Mouse (Mus musculus) spleen, adult 18-20 months (tissue): ENCODE data around the gene Cdv3.
A peak's percentile ranks its signal among the peaks of the same experiment; 100 is the strongest.
"Not testable (repeated sequence)": the region's sequence is repeated elsewhere in the genome, so short reads cannot be mapped to it uniquely, and the experiment has no call there.

ENCODE experiments used
- DNase-seq, 2 experiments: peaks; one replicate each; pipeline ENCODE4 v3.0.0; 2022; ENCODE audit warnings: mixed read lengths in 2 of 2

The Cdv3 gene

DNA sequence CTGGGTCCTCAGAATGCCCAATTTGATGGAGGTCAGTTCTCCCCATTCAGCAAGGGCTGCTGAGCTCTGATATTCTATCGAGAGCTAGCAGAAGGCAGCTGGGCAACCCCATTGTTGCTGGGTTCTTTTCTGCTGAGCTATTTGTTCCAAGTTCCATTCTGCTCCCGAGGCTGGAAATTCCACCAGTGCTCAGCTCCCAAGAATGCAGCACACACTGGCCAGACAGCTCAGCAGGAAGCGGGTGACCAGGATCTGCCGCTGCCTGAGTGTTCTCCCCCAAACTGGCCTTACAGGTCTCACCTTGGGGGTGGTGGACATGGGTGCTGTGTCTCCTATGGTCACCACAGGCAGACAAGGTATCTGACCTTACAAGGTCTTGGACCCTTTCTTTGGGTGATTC, 4.3 kb upstream of the Cdv3 start:
- no peak for DNase-seq

DNA sequence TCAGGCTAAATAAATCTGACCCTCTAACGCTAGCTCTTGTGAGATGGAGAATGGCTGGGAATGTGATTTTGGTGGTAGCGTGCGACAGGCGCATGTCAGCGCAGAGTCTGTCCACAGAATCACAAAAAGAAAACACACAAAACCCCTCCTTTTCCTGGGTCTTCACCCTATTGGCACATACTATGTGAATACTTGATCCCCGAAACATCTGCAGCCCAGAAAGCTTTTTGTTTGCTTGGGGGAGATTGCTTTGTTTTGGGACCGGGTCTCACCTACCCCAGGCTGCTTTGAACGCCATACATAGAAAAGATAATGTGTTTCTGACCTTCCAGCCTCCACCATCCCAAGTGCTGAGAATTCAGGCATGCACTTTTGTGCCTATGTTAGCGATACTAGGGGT, 716 bp upstream of the Cdv3 start:
- DNase-seq = no peak

DNA sequence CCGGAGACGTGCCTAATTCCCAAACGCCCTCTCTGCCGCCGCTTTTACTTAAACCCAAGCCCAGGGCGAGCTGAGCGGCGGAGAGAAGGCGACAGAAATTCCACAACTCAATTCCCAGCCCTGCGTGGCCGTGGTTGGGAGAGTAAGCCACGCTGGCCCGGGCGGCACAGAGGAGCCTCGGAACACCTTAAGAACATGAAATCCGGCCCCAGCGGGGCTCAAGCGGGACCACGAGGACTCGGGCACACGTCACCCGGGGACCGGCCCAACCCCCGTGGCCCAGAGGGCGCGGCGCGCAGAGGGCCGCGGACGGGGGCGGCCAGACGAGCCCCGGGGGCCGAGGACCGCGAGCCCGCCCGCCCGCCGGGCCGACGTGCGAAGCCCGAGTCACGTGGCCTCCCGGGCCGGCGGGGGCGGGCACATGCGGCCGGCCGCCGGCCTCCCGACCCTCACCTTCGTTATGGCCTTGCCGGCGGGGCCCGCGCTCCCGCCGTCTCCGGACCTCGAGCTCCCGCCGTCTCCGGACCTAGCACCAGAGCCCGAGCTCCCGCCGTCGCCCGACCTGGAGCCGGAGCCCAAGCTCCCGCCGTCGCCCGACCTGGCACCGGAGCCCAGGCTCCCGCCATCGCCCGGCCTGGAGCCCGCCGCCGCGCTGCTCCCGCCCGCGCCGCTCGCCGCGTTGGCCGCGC, 895 bp downstream of the Cdv3 start:
- DNase-seq = peak; percentile 62 to 71

DNA sequence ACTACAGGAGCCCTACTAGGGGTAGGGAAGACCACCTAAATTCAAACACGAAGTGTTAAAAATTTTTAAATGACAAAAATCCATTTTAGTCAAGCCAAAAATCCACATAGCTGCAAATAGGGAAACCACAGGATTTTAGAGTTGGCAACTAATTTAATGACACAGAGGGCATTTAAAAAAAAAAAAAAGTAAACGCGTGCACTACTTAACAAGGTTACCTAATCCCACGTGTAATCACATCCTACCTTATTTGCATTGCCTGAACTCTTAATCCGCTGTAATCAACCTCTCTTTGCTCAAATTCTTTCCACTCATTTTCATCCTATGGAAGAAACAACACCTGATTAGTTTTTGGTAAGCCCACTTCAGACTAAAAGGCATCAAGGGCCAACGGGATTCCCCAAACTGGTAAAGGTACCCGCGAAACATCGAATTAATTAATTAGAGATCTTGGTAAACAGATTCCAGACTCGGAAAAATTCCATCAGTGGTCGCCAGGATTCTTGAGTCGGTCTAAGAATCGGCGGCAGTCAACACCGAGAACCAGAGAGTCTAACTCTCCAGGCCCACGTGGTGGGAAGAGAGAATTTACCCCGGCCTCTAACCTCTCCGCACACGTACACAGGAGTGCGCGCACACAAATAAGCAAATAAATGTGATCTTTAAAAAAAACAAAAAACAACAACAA, 1.8 kb downstream of the Cdv3 start:
- peak in 1 of 2 experiments; percentile 9 for DNase-seq

DNA sequence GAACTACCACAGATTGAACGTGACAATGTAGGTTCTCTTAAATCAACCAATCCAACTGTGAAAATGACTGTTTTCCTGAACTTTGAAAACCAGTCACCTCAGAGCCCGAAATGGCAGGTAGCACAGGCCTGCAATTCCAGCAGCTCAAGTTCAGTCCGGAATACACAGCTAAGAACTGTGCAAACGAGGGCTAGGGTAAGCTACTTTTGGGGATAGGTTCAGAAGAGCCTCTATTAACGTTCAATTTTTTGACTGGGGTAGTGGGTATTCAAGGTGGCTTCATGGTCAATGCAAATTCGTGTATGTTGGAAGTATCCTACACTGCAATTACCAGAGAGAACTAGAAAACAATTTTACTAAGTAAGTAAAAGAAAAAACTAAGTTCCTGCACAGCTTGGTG, 2.6 kb downstream of the Cdv3 start:
- DNase-seq = no peak

DNA sequence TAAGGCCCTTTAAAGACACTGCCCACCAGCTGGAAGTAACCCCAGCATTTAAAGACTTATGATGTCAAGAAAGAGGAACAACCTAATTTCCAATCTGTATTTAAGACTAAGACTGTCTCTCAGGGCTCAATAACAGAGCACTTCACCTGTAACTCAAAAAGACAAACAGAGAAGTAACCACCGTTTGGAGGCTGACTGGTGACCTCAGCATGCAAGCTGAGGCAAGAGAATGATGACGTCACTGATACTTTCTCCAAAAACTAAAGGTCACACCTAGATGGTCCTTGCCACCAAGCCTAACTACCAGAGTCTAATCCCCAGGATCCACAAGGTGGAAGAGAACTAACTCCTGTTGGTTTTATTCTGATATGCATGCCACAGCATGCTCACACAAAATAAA, 5.0 kb downstream of the Cdv3 start:
- DNase-seq = no peak

DNA sequence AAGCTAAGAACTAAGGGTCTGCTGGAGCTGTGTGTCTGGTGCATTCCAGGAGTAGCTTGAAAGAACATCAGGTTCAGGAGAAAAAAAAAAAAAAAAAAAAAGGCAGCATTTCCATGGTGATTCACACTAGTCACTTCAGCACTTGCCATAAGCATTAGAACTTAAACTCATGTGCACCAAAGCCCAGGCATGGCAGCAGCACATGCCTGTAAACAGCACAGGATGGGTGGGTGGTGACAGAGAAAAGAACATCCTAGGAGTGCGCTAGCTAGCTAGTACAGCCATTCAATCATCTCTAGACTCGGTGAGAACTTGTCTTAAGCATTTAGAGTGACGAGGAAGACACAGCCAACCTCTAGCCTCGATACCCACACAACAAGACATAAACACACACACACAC, 7.1 kb downstream of the Cdv3 start:
- DNase-seq = no peak

DNA sequence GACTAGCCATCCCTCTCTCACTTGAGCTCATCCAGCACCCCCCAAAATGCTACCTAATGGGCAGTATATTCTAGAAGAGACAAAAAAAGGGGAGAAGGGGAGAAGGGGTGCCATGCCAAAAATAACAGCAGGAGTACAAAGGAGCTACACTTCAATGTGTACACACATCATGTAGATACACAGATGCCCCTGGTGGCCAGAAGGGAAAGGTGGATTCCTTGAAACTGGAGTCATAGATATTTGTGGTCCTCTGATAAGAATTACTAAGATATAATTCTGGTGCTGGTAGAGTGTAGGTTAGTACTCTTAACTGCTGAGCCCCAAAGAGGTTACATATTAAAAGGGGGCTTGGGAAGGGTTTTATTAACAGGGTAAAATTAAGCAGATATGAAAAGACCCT, 7.7 kb downstream of the Cdv3 start:
- DNase-seq = no peak

DNA sequence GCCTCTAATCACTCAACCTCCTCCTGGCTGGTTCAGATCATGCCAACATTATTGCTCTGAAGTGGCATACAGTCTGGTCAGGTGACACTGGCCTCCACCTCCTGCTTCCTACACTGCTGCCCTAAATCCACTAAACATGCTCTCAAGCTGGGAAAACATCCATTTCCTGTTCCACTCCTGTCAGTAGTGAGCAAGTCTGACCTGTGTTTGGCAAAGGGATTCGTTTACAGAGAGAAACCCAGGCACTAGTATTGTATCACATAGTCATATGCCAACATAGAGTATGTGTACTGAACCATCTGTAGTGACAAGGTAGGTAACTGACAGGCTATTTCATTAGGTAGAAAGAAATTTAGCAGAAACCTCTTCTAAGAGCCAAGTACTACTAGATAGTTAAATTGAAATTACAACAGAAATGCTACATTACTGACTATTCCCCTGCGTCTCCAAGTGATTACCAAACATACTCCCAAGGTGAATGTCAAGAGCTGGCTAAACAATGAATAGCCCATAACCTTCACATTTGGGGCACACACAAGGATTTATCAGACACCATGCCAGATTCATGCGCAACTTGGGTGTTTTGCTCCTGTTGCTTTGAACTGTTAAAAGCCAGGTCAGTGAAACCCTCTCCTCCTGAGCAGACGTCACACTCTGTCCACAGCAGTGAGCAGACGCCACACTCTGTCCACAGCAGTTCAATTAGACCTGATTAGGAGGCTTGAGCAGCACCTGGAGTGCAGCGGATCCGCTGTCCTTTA, 12.0 kb downstream of the Cdv3 start:
- not testable (repeated sequence) for DNase-seq

DNA sequence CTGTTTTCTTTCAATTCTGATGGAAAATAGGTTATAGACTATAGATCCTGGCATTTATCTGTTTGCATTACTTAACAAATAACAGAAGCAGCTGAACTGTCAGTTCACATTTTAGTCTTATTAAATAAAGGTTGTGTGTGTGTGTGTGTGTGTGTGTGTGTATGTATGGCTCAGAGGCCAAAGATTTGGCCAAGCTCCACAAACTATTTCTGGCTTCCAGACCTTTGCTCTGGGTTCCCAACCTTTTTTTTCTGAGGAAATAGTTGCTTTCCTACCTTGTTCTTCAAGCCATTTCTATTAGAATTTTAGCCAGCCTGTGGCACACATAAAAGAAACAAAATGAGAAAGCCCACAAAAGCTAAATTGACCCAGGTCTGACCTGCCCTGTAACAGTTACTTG, 16.8 kb downstream of the Cdv3 start:
- DNase-seq = no peak

DNA sequence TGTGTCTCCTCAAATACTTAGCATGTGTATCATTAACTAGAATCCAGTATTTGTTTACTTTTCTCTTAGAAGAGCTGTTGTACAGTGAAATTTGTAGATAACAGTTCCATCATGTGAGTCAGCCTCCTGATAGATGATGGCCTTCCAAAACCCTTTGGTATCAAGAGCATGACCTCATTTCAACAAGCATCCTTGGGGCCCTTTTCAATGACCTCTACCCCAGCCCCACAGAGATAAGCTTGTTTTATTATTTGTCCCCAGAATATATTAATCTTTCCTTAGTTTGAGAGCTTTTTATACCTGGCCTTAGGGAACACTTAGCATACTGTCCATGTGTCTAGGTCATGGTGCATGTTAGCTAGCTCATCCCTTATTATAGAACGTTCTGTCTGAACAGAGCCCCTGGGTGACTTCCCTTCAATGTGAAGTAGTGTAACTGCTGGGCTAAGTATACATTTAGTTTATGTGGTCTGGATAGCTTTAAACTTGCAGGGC, 17.6 kb downstream of the Cdv3 start:
- DNase-seq = no peak

DNA sequence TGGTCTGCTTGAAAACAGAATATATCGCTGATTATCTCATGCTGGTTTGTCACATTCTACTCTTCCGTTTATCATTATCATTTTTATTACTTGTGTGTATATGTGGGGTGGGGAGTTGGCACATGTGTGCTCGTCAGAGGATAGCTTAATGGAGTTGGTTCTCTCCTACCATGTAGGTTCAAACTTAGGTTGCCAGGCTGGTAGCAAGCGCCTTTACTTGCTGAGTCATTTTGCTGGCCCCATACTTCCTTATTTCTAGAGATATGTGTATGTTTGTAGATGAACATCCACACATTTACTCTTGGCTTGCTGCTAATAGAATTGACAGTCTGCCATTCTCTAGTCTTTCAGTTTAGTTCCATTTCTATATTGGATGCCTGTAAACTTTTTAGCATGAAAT, 18.6 kb downstream of the Cdv3 start:
- DNase-seq = no peak

DNA sequence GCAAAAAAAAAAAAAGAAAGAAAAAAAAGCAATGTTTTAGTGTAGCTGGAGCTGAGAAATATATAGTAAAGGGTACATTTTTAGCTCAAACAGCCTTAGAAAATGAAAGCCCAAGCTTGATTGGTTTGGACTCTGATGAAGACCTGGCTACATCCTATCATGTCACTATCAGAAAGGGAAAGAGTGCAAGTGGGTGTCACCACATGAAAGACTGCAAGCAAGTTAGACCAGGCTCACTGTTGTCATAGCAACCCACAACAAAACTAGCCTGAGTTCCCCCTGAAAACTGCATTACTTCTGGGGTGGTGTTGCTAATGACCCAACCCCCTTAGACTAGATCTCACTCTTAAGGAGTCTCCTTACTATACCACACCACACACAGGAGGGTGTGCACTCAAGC, 28.7 kb downstream of the Cdv3 start:
- DNase-seq = no peak

DNA sequence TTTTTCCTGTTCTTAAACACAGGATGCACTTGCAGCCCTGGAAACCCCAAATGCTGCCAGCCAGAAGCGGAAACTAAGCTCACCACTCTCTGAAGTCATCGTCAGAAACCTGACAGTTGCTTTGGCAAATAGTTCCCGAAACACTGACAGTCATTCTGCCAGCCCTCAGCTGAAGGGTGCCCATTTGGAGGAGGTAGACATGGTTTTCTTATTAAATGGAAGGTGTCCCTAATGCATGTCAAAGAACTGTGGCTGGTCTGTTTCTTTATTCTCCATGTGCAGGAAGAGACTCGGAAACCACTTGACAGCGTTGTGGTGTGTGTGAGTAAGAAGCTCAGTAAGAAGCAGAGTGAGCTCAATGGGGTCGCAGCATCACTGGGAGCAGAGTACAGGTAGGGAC, 33.0 kb downstream of the Cdv3 start:
- DNase-seq = no peak

DNA sequence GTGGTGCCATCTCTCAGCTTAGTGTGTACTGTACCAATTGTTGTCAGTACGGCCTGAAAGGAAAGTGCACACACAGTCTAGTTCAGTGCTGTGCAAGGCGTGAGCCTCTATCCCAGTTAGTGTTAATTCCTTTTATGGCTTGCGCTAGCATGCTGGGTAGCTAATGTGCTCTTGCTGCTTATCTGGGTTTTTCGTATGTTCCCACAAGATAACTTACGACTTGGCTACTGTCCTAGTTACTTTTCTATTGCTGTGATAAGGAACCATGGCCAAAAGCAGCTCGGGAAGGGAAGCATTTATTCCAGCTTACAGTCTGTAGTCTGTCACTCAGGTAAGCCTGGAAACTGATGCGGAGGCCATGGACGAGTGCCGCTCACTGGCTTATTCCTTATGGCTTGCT, 39.2 kb downstream of the Cdv3 start:
- DNase-seq = no peak

DNA sequence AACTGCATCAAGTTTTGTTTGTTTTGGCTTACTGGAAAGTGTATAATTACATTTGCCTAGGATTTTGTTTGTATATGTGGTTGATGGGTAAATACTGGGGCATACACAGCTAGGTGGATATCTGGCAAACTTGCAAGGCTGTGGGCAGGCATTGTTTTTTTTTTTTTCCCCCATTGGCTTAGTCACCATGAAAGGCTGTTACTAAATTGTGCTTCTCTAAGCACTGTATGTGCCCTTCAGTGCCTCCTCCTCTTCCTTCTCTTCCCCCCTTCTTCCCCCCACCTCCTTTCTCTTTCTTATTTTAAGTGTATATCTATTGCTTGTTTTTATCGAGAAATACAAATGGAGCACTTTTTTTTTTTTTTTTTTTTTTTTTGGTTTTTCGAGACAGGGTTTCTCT, 41.0 kb downstream of the Cdv3 start:
- no peak for DNase-seq

DNA sequence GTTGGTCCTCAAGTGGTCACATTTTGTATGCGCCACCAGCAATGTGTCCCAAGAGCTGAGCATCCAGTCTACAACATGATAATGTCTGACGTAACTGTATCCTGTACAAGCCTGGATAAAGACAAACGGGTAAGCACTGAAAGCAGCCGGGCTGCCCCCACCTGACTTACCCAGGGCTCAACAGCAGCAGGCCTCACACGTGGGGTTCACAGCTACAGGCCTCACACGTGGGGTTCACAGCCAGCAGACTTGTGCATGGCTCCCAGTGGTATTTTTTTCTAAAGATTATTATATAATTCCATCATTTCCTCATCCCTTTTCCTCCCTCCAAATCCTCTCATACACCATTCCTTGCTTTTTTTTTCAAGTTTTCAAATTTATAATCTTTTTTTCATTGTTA, 55.8 kb downstream of the Cdv3 start:
- no peak for DNase-seq

DNA sequence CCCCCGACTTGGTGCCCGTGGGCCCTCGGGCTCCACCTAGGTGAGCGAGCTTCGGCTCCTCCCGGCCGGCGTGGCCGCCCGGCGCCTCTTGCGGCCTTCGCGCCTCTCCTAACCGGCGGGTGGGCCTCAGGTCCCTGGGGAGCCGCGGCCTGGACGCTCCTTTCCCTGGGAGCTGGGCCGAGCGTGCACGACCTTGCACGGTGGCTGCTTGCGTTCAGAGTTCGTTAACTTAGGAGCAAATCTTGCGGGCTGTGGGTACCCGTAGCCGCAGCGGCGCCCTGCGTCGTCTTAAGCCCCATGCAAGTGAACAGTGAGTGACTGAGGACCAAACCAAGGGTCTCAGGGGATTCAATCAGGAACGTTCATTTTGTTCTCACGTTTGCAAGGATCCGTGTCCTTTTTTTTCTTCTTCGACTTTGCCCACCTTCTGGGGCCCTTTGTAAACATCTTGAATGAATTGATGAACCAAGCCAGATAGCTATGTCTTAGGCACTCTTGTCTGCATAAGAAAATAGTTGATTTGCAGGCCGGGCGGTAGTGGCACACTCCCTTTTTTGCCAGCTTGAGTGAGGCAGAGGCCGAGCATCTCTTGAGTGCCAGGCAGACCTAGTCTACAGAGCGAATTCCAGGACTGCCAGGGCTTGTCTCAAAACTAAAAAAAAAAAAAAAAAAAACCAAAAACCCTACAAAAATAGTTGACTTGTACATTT, 60.2 kb downstream of the Cdv3 start:
- DNase-seq = no peak

DNA sequence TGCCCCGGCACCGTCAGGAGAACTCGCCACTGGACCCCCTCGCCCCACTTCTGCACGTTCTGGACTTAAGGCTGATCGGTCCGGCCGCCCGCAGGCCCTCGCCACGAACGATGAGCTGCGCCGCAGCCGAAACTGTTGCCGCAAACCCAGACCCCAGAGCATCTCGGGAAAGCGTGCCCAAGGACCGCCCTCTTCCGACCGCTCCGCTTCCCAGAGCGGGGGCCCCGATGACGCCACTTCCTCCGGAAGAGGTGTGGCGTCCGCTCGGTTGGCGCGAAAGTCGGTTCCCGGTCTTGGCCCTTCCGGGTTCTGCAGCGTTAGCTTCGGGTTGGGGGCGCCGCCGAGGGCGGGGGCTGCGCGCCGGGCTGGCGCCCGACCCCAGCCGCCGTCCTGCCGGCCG, 60.7 kb downstream of the Cdv3 start, which contains the start of the genes 1300017J02Rik and Topbp1:
1300017J02Rik (minus strand) TSS at position 156 of the 400 bp plus-strand sequence.
Topbp1 (plus strand) TSS at position 289 of the 400 bp plus-strand sequence.
- peak; percentile 84 to 91 for DNase-seq
